Mouse (Mus musculus) brown adipose tissue, adult 24 weeks (tissue): ENCODE measurements around the gene Ogt. TPM values are rescaled to one million over a fixed set of nuclear protein-coding genes. Genes with fewer than 3 reads are reported as not detected.

ENCODE experiments used
- H3K27ac ChIP-seq: fragments of 200-500 bp; replicated peaks from 2 replicates; pipeline ENCODE4 v1.5.1; 2012; ENCODE audit warnings: low read depth, mild to moderate bottlenecking, low read length
- H3K4me1 ChIP-seq: fragments of 200-500 bp; 2 replicates; pipeline ENCODE4 v1.6.1; 2012; ENCODE audit warnings: low read length, mixed read lengths; ENCODE audit not compliant: control insufficient read depth, insufficient read depth, insufficient read length
- H3K4me3 ChIP-seq: fragments of 200-500 bp; 2 replicates; pipeline ENCODE4 v1.5.1; 2012; ENCODE audit warnings: low read depth, mild to moderate bottlenecking, low read length, moderate library complexity; ENCODE audit not compliant: insufficient read depth
- polyA plus RNA-seq: library from polyadenylated mRNA; stranded (reverse); fragments of >200 nt; gene quantifications from 2 replicates; pipeline ENCODE4 v1.2.4, GENCODE M21; 2012; ENCODE audit not compliant: missing spikeins, insufficient read depth, insufficient read length

Ogt gene
- polyA plus RNA-seq, 1 experiment = 41.8 TPM

- Histone ChIP-seq H3K4me1 (no peaks in the 10 kb centered on the region), H3K27ac (no peak overlapping the region), H3K4me3 (no peak overlapping the region)
These were observed 58.4 kb downstream of the Ogt start for GRCm38 (mm10) chrX:101698232-101698631.

GRCm38 (mm10) chrX:101705111-101705510, 65.3 kb downstream of the Ogt start:
- no peak overlapping the region for H3K4me3 ChIP-seq
- no peaks in the 10 kb centered on the region for H3K4me1 ChIP-seq

GRCm38 (mm10) chrX:101720401-101720800, 80.5 kb downstream of the Ogt start:
- Histone ChIP-seq H3K27ac (no peak overlapping the region), H3K4me3 (no peak overlapping the region), H3K4me1 (no peaks in the 10 kb centered on the region)

More at GRCm38 (mm10) chrX:101705111-101705510, 65.3 kb downstream of the Ogt start:
- H3K27ac ChIP-seq = no peak overlapping the region

- no peak overlapping the region for H3K4me3 ChIP-seq
- H3K4me1 ChIP-seq = no peaks in the 10 kb centered on the region; the same call in 1 of the 2 replicates
- no peak overlapping the region for H3K27ac ChIP-seq
These were observed 90.2 kb downstream of the Ogt start for GRCm38 (mm10) chrX:101730010-101730409.

- no peak overlapping the region for H3K4me3 ChIP-seq
- H3K27ac ChIP-seq = no peak overlapping the region
- no peaks in the 10 kb centered on the region; the same call in 1 of the 2 replicates for H3K4me1 ChIP-seq
These were observed 92.8 kb downstream of the Ogt start for GRCm38 (mm10) chrX:101732644-101733043.

GRCm38 (mm10) chrX:101733288-101733687, 93.4 kb downstream of the Ogt start:
- Histone ChIP-seq H3K27ac (no peak overlapping the region; the same call in 1 of the 2 replicates), H3K4me1 (no peaks in the 10 kb centered on the region; the same call in 1 of the 2 replicates), H3K4me3 (peak overlapping the region; percentile 10; the same call in 1 of the 2 replicates)

GRCm38 (mm10) chrX:101733828-101734319, 94.0 kb downstream of the Ogt start, which contains the start of gene Cxcr3:
Gene Cxcr3, minus strand, starts transcription at chrX:101734269.
- H3K4me3 ChIP-seq = peak within 1 kb of the TSS; percentile 24

More at GRCm38 (mm10) chrX:101733828-101734319, 94.0 kb downstream of the Ogt start, which contains the start of gene Cxcr3:
- Histone ChIP-seq H3K4me1 (no peaks in the 10 kb centered on the region; the same call in 1 of the 2 replicates), H3K27ac (peak within 1 kb of the TSS; percentile 24; the same call in 1 of the 2 replicates)

Other genes starting within 250 kb of the Ogt start
- 10.2 and 11.3 TPM in 2 replicates for gene Zmym3, start 219.2 kb upstream of the Ogt start, polyA plus RNA-seq
- 67.0 and 71.0 TPM in 2 replicates for gene Nono, start 210.7 kb upstream of the Ogt start, polyA plus RNA-seq
- gene Itgb1bp2, start 191.0 kb upstream of the Ogt start, polyA plus RNA-seq = 5.5 and 6.1 TPM in 2 replicates
- 10.3 and 15.2 TPM in 2 replicates for gene Taf1, start 107.3 kb upstream of the Ogt start, polyA plus RNA-seq
- gene Cxcr3, start 94.2 kb downstream of the Ogt start, polyA plus RNA-seq = not detected in 2 replicates
- gene Gm4779, start 154.4 kb downstream of the Ogt start, polyA plus RNA-seq = not detected in 2 replicates
- gene 8030474K03Rik, start 154.6 kb downstream of the Ogt start, polyA plus RNA-seq = not detected in 2 replicates
- 2.6 and 4.6 TPM in 2 replicates for gene Nhsl2, start 209.3 kb downstream of the Ogt start, polyA plus RNA-seq